Mouse (Mus musculus): ENCODE measurements around the gene Mien1. TPM values are rescaled to one million over a fixed set of nuclear protein-coding genes. Genes with fewer than 3 reads are reported as not detected.
A peak's percentile ranks its signal among the peaks of the same experiment; 100 is the strongest.

The Mien1 gene
- total and polyA plus RNA-seq, 3 experiments = 71.6 to 93.2 TPM; not detected in 1

- Histone ChIP-seq H3K27me3 (ENCODE audit: control insufficient read depth in 1 of 2, insufficient read depth in 2 of 2, low read length in 2 of 2) (no peaks in the 10 kb centered on the region), H3K36me3 (ENCODE audit: control insufficient read depth in 1 of 2, insufficient read depth in 2 of 2, low read length in 2 of 2) (peaks cover 0 to 15% of the 10 kb centered on the region in 2 experiments; a peak in 2 of 4 replicates), H3K27ac (ENCODE audit: control insufficient read depth, low read depth, low read length) (no peak overlapping the region), H3K4me3 (ENCODE audit: control insufficient read depth in 1 of 2, insufficient read depth in 1 of 2, low read depth in 2 of 2, low read length in 2 of 2) (no peak overlapping the region), H3K9me3 (replicated peaks; ENCODE audit: insufficient read depth, low read length) (no peaks in the 10 kb centered on the region), H3K79me2 (ENCODE audit: control insufficient read depth, insufficient read depth, low read length, poor library complexity) (no peaks in the 10 kb centered on the region), H3K4me1 (ENCODE audit: control insufficient read depth in 1 of 2, insufficient read depth in 2 of 2, low read length in 2 of 2) (peaks cover 12 to 34% of the 10 kb centered on the region in 2 experiments), H3K9ac (ENCODE audit: control insufficient read depth, low read depth, low read length, poor library complexity, severe bottlenecking) (no peak overlapping the region)
- TF ChIP-seq HCFC1 (IDR thresholded peaks at IDR 0.05; ENCODE audit: low read depth, low read length) = no peak
- no peak for TF ChIP-seq USF1 (IDR thresholded peaks at IDR 0.05; ENCODE audit: low read depth, low read length)
- peak; percentile 78 for TF ChIP-seq SMC3 (IDR thresholded peaks at IDR 0.05; ENCODE audit: low read depth, low read length)
- peak; percentile 58 to 96 (median 93) for TF ChIP-seq CTCF (IDR thresholded peaks at IDR 0.05 in 2 of 3, conservative IDR thresholded peaks at IDR 0.05 in 1 of 3; ENCODE audit: control insufficient read depth in 1 of 3, insufficient read depth in 1 of 3, low read depth in 2 of 3, low read length in 3 of 3, poor library complexity in 1 of 3, severe bottlenecking in 1 of 3)
- no peak for TF ChIP-seq MAFK (IDR thresholded peaks at IDR 0.05; ENCODE audit: borderline replicate concordance, low read depth, low read length)
- TF ChIP-seq BHLHE40 (IDR thresholded peaks at IDR 0.05; ENCODE audit: borderline replicate concordance, low read depth, low read length) = no peak
- no peak for TF ChIP-seq MAZ (IDR thresholded peaks at IDR 0.05; ENCODE audit: low read depth, low read length)
- TF ChIP-seq ZC3H11A (IDR thresholded peaks at IDR 0.05; ENCODE audit: low read depth, low read length) = peak; percentile 56; the same call in 1 of the 2 replicates
- no peak for TF ChIP-seq EP300 (IDR thresholded peaks at IDR 0.05; ENCODE audit: low read depth in 1 of 2, low read length in 2 of 2)
- 0 out of 2 replicates have a peak, but pooled peaks have one; percentile 7 for TF ChIP-seq SIN3A (IDR thresholded peaks at IDR 0.05; ENCODE audit: low read length)
- TF ChIP-seq CHD2 (IDR thresholded peaks at IDR 0.05; ENCODE audit: low read length) = no peak
- no peak for TF ChIP-seq RCOR1 (IDR thresholded peaks at IDR 0.05; ENCODE audit: low read depth, low read length)
- TF ChIP-seq RAD21 (IDR thresholded peaks at IDR 0.05; ENCODE audit: low read depth, low read length) = peak; percentile 89
- DNase-seq (ENCODE audit: low read depth, low spot score) = peak; percentile 84
Measured at GRCm38 (mm10) chr11:98389221-98389780, 49.5 kb downstream of the Mien1 start.

GRCm38 (mm10) chr11:98388282-98388681 is 50.5 kb downstream of the Mien1 start:
- H3K79me2 ChIP-seq (ENCODE audit: control insufficient read depth, insufficient read depth, low read length, poor library complexity) = no peaks in the 10 kb centered on the region
- no peak overlapping the region for H3K9ac ChIP-seq (ENCODE audit: control insufficient read depth, low read depth, low read length, poor library complexity, severe bottlenecking)
- TF ChIP-seq USF2 (IDR thresholded peaks at IDR 0.05; ENCODE audit: borderline replicate concordance in 1 of 2, insufficient read depth in 1 of 2, low read depth in 1 of 2, low read length in 2 of 2) = no peak
- no peak for TF ChIP-seq MYC (IDR thresholded peaks at IDR 0.05; ENCODE audit: low read depth, low read length)
- no peak for TF ChIP-seq TCF12 (IDR thresholded peaks at IDR 0.05; ENCODE audit: low read depth, low read length)
- no peak for TF ChIP-seq RCOR1 (IDR thresholded peaks at IDR 0.05; ENCODE audit: low read depth, low read length)
- TF ChIP-seq ETS1 (IDR thresholded peaks at IDR 0.05; ENCODE audit: low read depth, low read length) = no peak
- TF ChIP-seq BHLHE40 (IDR thresholded peaks at IDR 0.05; ENCODE audit: borderline replicate concordance, low read depth, low read length) = no peak
- no peak for TF ChIP-seq MXI1 (IDR thresholded peaks at IDR 0.05; ENCODE audit: low read depth, low read length)
- no peak for TF ChIP-seq POLR2AphosphoS2 (IDR thresholded peaks at IDR 0.05; ENCODE audit: low read length)
- no peak for TF ChIP-seq MAFK (IDR thresholded peaks at IDR 0.05; ENCODE audit: borderline replicate concordance, low read depth, low read length)
- no peak for TF ChIP-seq CHD1 (IDR thresholded peaks at IDR 0.05; ENCODE audit: low read depth, low read length)
- no peak for TF ChIP-seq GABPA (IDR thresholded peaks at IDR 0.05; ENCODE audit: low read depth, low read length)
- no peak overlapping the region for H3K27ac ChIP-seq (ENCODE audit: control insufficient read depth, low read depth, low read length)
- no peak for DNase-seq (ENCODE audit: low read depth, low spot score)
- peaks cover 4 to 25% of the 10 kb centered on the region in 2 experiments for H3K4me1 ChIP-seq (ENCODE audit: control insufficient read depth in 1 of 2, insufficient read depth in 2 of 2, low read length in 2 of 2)
- H3K9me3 ChIP-seq (replicated peaks; ENCODE audit: insufficient read depth, low read length) = no peaks in the 10 kb centered on the region
- H3K4me3 ChIP-seq (ENCODE audit: control insufficient read depth in 1 of 2, insufficient read depth in 1 of 2, low read depth in 2 of 2, low read length in 2 of 2) = no peak overlapping the region
- peaks cover 0 to 7% of the 10 kb centered on the region in 2 experiments; a peak in 2 of 4 replicates for H3K36me3 ChIP-seq (ENCODE audit: control insufficient read depth in 1 of 2, insufficient read depth in 2 of 2, low read length in 2 of 2)
- H3K27me3 ChIP-seq (ENCODE audit: control insufficient read depth in 1 of 2, insufficient read depth in 2 of 2, low read length in 2 of 2) = no peaks in the 10 kb centered on the region
